Mouse (Mus musculus) heart, postnatal 25 days (tissue): ENCODE data around the gene Slc39a7. TPM values are rescaled to one million over a fixed set of nuclear protein-coding genes. Genes with fewer than 3 reads are reported as not detected.
A peak's percentile ranks its signal among the peaks of the same experiment; 100 is the strongest.

Experiments
- DNase-seq: peaks from one replicate; pipeline ENCODE4 v3.0.0; 2022; ENCODE audit warnings: low spot score
- intact Hi-C: fragments of 180-260 bp; cut with DNase I; formaldehyde crosslinking; loops from one replicate; pipeline ENCODE4 v1.15.1; 2025
- total RNA-seq, 2 experiments: library from RNA; stranded (reverse); gene quantifications; 2 replicates each; pipeline ENCODE4 v1.2.3; 2021

Gene Slc39a7
- total RNA-seq, 2 experiments from 2014 or later: 60.4 to 61.3 TPM

GRCm38 (mm10) chr17:34032806-34033205 is 1.3 kb upstream of the Slc39a7 start:
- no peak for DNase-seq
- intact Hi-C loops: no loop called here

- intact Hi-C loops: no loop called here
- peak; percentile 48 for DNase-seq
These were observed 721 bp upstream of the Slc39a7 start for GRCm38 (mm10) chr17:34032174-34032632.

- no peak for DNase-seq
- intact Hi-C loops: no loop called here
These were observed 588 bp downstream of the Slc39a7 start for GRCm38 (mm10) chr17:34030861-34031326.

DNA sequence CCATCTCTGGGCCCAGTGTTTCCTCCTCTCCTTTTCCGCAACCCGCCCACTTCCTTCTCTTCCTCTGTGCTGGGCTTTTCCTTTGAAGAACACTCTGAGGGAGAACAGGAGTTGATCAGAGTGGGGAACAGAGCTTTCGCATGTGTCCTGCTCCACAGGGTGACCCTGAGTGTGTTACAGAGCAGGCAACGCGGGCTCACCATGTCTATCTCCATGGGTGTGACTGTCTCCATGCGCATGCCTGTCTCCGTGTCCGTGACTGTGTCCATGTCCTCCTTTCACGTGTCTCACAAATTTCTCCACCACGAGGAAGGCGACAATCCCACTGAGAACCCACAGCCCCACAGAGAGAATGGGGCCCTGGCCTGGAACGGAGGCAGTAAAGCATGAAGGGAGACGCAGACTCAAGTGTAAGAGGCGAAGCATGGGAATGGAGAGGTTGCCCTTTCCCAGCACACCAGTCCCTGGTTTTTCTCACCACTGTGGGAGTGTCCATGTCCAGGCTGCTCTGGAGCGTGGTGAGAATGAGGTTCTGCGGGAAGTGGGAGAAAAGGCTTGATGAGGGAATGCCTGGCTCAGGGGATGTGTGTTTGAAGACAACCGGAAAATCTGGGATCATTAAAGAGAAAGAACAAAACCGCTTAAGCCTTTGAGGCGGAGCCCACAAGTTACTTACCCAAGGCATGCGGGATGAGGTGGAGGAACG is 1.4 kb downstream of the Slc39a7 start:
- intact Hi-C loops: loop anchor here (5.0 kb wide), 1 partner anchor 87 kb away; the partner anchor contains the start of gene H2-DMa
- peak; percentile 0 for DNase-seq

DNA sequence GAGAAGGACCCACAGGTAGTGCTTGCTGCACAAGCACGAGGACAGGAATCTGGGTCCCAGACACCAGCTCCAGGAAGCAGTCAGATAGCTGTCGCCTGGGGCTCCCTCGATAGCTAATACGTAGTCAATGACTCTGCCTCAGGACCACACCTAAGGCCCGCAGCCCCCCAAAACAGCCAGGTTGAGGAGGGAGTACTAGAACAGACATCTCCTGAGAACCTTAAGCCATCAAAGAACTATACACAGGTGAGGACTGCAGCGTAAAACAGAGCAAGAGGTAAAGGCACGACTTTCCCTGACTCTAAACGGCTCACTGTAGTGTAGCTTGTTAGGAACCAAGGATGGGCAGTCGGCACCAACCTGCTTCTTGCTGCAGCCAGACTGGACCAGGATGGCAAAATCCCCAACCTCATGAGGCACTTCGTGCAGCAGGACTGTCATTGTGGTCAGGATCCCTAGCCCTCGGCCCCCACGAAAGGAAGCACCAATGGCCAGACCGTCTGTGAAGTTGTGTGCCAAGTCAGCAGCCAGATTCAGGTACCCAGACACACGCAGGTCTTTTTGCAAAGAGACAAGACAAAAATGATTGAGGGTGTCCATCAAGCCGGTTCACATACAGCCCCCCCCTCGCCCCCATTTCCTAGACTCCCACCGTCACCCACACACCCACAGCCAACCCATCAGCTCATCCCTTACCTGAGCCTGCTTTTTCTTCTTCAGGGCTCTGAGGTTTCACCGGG is 2.2 kb downstream of the Slc39a7 start:
- peak; percentile 0 for DNase-seq
- intact Hi-C loops: loop anchor here (5.0 kb wide), 1 partner anchor 88 kb away; the partner anchor contains the start of gene H2-DMa

DNA sequence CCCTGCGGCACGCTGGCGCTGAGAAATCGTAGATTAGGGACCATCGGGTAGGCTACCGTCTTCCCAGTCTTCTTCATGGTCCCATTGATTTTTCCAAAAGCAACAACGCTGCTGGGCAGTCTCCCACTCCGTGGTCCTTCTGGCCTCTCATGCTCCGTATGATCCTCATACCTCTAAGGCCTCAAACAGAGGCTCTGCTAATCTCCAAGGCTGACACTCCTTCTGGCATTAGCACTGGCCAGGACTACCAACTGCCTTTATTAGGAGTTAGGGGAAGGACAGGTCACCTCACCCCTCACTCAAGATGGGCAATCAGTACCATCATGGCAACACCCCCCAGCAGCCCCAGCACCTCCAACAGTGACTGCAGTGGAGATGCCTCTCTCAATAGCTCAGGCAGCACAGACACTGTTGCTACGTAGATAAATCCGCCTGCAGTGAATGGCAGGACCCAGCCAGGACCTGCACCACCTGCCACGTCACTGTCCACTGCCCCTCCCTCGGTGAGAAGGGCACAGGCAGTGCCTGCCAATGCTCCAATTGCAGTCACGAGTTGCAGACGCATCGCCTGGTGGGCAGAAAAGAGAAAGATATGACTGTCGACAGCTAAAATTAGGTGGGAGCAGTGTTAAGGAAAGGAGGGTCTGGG is 2.9 kb downstream of the Slc39a7 start:
- DNase-seq: no peak
- intact Hi-C loops: loop anchor here (5.0 kb wide), 1 partner anchor 89 kb away; the partner anchor contains the start of gene H2-DMa

- intact Hi-C loops: loop anchor here (5.0 kb wide), 1 partner anchor 90 kb away; the partner anchor contains the start of gene H2-DMa
- peak; percentile 88 for DNase-seq
These were observed 3.7 kb downstream of the Slc39a7 start, which contains the start of gene H2-Ke6 for GRCm38 (mm10) chr17:34027656-34028223. Gene H2-Ke6 (minus strand): TSS chr17:34028060.

DNA sequence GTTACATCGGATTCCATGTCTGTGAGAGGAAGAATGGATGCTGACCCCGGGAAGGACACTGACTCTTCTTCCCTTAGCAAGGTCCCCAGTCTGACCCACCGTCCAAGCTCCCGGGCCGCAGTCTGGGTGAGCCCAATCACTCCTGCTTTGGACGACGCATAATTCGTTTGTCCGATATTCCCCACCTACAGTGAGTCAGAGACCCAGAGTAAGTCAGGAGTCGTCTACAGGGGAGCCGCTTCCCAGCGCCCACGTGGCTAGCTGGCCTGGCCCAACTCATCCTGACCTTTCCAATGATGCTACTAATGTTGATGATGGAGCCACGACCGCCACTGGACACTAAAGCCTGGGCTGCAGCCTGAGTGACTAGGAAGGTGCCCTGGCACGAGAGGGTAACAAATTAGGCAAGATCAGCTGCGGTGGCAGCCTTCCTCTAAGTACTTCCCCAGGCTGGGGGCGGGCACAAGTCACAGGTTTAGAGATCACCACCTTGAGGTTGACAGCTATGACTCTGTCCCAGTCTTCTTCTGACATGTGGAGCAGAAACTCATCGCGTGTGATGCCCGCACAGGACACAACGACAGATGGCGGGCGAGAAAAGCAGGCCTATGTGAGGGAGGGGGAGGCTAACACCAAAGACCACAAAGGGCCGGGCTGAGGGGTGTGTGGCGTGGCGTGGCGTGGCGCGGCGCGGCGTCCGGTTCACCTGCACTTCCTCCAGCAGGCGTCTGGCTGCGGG is 4.4 kb downstream of the Slc39a7 start:
- intact Hi-C loops: loop anchor here (5.0 kb wide), 1 partner anchor 90 kb away; the partner anchor contains the start of gene H2-DMa
- no peak for DNase-seq

DNA sequence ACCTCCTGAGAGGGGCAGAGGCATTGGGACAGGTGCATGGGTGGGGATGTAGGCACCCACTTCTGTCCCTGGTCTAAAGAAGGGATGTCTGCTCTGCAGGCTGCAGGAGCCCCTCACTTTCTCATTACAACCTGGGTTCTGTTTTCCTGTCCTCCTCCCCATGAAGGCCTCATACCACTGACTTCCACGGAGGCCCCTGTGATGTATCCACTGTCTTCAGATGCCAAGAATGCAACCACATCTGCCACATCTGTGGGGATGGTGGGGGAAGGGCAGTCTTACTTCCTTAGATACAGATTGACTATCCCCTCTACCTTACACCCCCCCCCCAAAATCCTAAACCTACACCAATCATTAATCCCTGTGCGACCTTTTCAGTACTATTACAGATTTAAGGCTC is 5.3 kb downstream of the Slc39a7 start:
- intact Hi-C loops: loop anchor here (5.0 kb wide), 1 partner anchor 91 kb away; the partner anchor contains the start of gene H2-DMa
- no peak for DNase-seq

DNA sequence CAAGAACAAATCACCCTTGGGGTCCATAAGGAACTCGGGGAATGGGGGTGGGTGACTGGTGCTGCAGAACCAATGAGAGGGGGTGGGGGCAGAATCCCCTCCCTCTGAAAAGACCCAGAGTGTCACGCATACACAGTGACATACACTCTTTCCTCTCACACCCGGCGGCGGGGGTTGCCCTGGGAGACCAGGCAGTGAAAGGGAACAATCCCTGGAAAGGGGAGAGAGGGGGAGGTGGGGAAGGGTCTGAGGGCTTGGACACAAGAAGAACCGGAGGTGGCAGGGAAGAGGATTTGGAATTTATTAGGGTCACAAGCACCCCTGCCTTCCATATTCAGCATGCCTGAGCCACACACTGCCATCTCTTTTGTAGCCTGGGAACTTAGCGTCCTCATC is 5.7 kb downstream of the Slc39a7 start:
- intact Hi-C loops: loop anchor here (5.0 kb wide), 1 partner anchor 92 kb away; the partner anchor contains the start of gene H2-DMa
- no peak for DNase-seq

GRCm38 (mm10) chr17:34024861-34025755 is 6.4 kb downstream of the Slc39a7 start:
- no peak for DNase-seq
- intact Hi-C loops: loop anchor here (5.0 kb wide), 1 partner anchor 92 kb away; the partner anchor contains the start of gene H2-DMa

DNA sequence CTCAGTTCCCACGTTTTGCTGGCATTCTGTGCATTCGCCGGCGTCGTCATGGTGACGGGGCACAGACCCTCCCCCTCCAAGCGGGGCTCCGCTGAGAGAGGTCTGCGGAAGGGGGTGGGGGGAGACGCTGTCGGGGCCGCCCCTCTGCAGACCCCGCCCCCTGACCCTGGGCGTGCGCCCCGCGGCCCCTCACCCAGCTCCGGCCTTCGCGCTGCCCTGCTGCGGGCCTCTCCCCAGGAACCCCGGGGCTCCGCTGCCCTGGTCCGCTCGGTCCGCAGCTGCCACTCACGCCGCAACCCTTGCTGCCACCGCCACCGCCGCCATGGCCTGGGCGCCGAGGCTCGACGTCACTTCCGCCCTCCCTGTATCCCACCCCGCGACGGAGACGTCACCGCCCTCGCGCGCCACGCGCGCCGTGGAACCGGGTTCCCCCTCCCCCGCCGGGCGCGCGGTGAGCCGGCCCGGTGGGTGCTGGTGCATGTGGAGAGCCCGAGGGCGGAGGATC is 7.1 kb downstream of the Slc39a7 start, which contains the start of gene Ring1:
Gene Ring1 (minus strand): TSS at position 364 of the 505 bp plus-strand sequence.
- DNase-seq: peak; percentile 79
- intact Hi-C loops: no loop called here

DNA sequence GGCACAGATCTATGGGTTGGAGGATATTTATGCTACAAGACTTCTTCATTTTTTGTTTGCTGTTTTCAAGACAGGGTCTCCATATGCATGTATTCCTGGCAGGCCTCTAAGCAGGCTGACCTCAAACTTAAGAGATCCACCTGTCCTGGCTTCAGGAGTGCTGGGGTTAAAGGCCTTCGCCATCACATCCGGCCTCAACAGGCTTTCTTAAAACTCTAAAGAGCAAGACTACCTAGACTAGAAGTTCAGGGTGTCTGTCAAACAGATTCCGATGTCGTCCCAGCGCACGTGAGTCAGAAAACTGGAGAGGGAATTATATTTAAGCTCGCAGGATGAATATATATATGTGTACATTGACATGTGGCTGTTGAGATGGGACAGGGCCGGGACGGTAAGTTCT is 7.8 kb downstream of the Slc39a7 start:
- intact Hi-C loops: no loop called here
- DNase-seq: no peak

- no peak for DNase-seq
- intact Hi-C loops: no loop called here
These were observed 8.5 kb downstream of the Slc39a7 start for GRCm38 (mm10) chr17:34022987-34023386.

DNA sequence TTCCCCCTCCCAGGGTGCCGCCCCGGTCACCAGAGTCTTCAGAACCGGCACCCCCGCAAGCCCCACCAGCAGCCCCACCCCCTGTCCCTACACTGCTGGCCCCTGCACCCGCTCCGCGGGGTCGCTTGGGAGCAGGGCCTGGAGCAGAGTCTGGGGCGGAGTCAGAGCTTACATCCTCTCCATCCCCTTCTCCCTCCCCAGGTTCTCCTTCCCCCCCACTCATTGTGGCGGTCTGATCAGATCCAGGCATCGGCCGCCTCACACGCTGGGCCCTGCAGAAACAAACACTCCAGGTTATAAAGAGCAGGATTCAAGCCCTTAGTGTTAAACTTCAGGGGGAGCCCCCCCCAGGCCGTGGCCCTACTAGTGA is 9.1 kb downstream of the Slc39a7 start:
- intact Hi-C loops: no loop called here
- DNase-seq: no peak

DNA sequence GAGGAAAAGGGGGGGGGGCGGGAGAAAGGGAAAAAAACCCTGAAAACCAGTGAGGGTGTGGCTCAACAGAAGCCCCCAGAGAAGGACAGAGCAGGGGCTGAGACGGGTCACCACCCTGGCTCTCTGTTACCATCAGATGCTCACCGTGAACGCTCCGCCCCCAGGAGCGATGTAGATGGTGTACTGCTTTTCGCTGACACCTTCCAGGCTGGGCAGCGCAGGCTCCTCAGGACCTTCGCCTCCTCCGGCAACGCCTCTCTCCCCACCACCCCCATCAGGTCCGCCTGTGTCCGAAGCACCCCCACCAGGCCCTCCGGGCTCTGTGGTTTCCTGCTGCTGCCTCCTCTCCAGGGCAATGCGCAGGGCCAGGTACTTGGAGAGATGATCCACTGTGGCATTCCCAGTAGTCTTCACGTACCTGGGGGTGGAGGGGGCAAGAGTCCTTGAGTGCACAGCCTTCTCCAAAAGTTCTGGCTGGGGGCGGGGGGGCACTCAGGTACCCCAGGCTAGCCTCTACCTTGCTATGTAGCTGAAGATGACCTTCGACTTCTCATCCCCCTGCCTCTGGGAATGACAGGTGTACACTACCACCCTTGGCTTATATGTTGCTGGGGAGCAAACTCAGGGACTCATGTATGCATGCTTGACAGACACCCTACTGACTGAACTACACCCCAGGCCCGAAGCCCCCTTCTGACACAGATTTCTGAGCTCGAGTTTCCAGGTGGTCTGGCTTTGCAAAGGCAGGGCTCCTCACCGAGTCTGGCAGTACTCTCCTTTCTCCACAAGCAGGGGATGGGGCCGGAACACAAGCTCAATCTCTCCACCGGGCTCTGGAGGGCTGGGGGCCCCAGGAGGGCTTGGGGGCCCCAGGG is 9.7 kb downstream of the Slc39a7 start:
- intact Hi-C loops: loop anchor here (1.0 kb wide), 1 partner anchor 64 kb away; no protein-coding TSS in a partner anchor
- no peak for DNase-seq

DNA sequence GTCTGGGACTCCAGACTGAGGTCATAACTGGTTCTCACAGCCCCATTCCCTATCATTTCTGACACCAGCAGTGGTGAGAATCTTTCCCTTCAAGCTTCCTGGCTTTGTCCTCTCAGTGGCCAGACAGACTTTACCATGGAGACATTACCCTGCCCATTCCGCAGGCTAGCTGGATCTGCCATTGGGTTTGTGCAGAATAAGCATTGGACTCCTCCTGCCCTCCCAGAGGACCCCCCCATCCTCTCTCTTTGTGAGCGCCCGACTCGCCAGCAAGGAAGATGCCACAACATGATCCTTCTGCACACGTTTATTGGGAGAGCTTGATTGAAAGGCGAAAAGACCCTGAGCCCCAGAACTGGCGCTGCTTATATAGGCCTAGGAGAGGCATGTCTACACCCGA is 18.0 kb downstream of the Slc39a7 start:
- DNase-seq: no peak
- intact Hi-C loops: no loop called here
